Mouse (Mus musculus) spleen, postnatal 0 days (tissue): Measurements from ENCODE around the gene Dgkd. TPM values are rescaled to one million over a fixed set of nuclear protein-coding genes. Genes with fewer than 3 reads are reported as not detected.

Experiments used
- polyA plus RNA-seq: library from polyadenylated mRNA; unstranded; fragments of >200 nt; fragmentation: Nextera tagmentation; extraction: Ambion mirVana; gene quantifications from 2 replicates; pipeline ENCODE4 v1.2.1, GENCODE M21; 2015

The Dgkd gene
- 13.5 and 17.5 TPM in 2 replicates for polyA plus RNA-seq

GRCm38 (mm10) chr1:87852892-87853600 lies at the start of gene Dgkd:
Gene Dgkd, plus strand, starts transcription at chr1:87853287.

GRCm38 (mm10) chr1:87803576-87803975 lies 49.5 kb upstream of the Dgkd start, which contains the start of gene Sag:
Gene Sag, plus strand, starts transcription at chr1:87803680.

Other genes starting within 250 kb of the Dgkd start
- gene Inpp5d, start 233.0 kb upstream of the Dgkd start, polyA plus RNA-seq, result 30.9 and 36.0 TPM in 2 replicates
- 14.9 and 16.1 TPM in 2 replicates for gene Atg16l1, start 97.4 kb upstream of the Dgkd start, polyA plus RNA-seq
- 1.1 and 1.2 TPM in 2 replicates for gene Sag, start 49.6 kb upstream of the Dgkd start, polyA plus RNA-seq
- gene Usp40, start 155.3 kb downstream of the Dgkd start, polyA plus RNA-seq, result 7.0 and 10.0 TPM in 2 replicates
- gene Ugt1a10, start 202.1 kb downstream of the Dgkd start, polyA plus RNA-seq, result not detected in 2 replicates
- gene Ugt1a9, start 217.5 kb downstream of the Dgkd start, polyA plus RNA-seq, result not detected in 2 replicates
- not detected in 2 replicates for gene Ugt1a8, start 234.5 kb downstream of the Dgkd start, polyA plus RNA-seq
- gene Ugt1a7c, start 241.8 kb downstream of the Dgkd start, polyA plus RNA-seq, result 7.3 and 9.5 TPM in 2 replicates
- gene Ugt1a6b, start 250.0 kb downstream of the Dgkd start, polyA plus RNA-seq, result 0.33 and 0.45 TPM in 2 replicates